Mouse (Mus musculus) midbrain, embryonic 14.5 days (tissue): ENCODE results near the gene Lclat1. TPM values are rescaled to one million over a fixed set of nuclear protein-coding genes. Genes with fewer than 3 reads are reported as not detected.
"Not testable (repeated sequence)": the region's sequence is repeated elsewhere in the genome, so short reads cannot be mapped to it uniquely, and the experiment has no call there.

ENCODE experiments used
- ATAC-seq: fragments of 200-750 bp; cut with Nextera tagmentation; 2 replicates; pipeline ENCODE4 v1.8.0; 2017; ENCODE audit warnings: moderate number of reproducible peaks, moderate library complexity; ENCODE audit not compliant: low FRiP score, low TSS enrichment
- DNase-seq: peaks from one replicate; pipeline ENCODE4 v3.0.0-alpha.2; 2015
- H3K27ac ChIP-seq: fragments of 300-500 bp; sonication (generic); replicated peaks from 2 replicates; pipeline ENCODE4 v1.5.1; 2014; ENCODE audit warnings: mild to moderate bottlenecking, low read depth, low read length, moderate library complexity
- H3K27me3 ChIP-seq: fragments of 300-500 bp; sonication (generic); 2 replicates; pipeline ENCODE4 v1.6.1; 2014; ENCODE audit warnings: low read length, control low read depth, mixed read lengths; ENCODE audit not compliant: control insufficient read depth, insufficient read depth
- H3K36me3 ChIP-seq: fragments of 300-500 bp; sonication (generic); 2 replicates; pipeline ENCODE4 v1.6.1; 2014; ENCODE audit warnings: low read length, control low read depth; ENCODE audit not compliant: control insufficient read depth, insufficient read depth
- H3K4me1 ChIP-seq: fragments of 300-500 bp; sonication (generic); 2 replicates; pipeline ENCODE4 v1.6.1; 2014; ENCODE audit warnings: mild to moderate bottlenecking, antibody characterized with exemption, low read length, control low read depth; ENCODE audit not compliant: control insufficient read depth, insufficient read depth
- H3K4me2 ChIP-seq: fragments of 300-500 bp; sonication (generic); 2 replicates; pipeline ENCODE4 v1.6.1; 2014; ENCODE audit warnings: mild to moderate bottlenecking, low read length, moderate library complexity
- H3K4me3 ChIP-seq: fragments of 300-500 bp; sonication (generic); replicated peaks from 2 replicates; pipeline ENCODE4 v1.5.1; 2014; ENCODE audit warnings: low read depth, low read length
- H3K9ac ChIP-seq: fragments of 300-500 bp; sonication (generic); replicated peaks from 2 replicates; pipeline ENCODE4 v1.6.1; 2014; ENCODE audit warnings: mild to moderate bottlenecking, low read length, moderate library complexity
- H3K9me3 ChIP-seq: fragments of 300-500 bp; sonication (generic); 2 replicates; pipeline ENCODE4 v1.6.1; 2016; ENCODE audit warnings: low read length, control low read depth, mixed read lengths; ENCODE audit not compliant: control insufficient read depth
- WGBS: fragments of 180-500 bp; shearing (Covaris S2); extraction: QIAGEN DNeasy Blood & Tissue Kit; methylation state at CpG from one replicate; pipeline ENCODE4 v1.1.7; 2014; 5-methylcytosine and 5-hydroxymethylcytosine counted together
- polyA plus RNA-seq: library from polyadenylated mRNA; unstranded; fragments of >200 nt; fragmentation: Nextera tagmentation; extraction: Ambion mirVana; gene quantifications from 2 replicates; pipeline ENCODE4 v1.2.1, GENCODE M21; 2014

The Lclat1 gene
- polyA plus RNA-seq, 1 experiment from 2014 or later: 16.9 TPM

GRCm38 (mm10) chr17:73253291-73253969 lies 145.6 kb downstream of the Lclat1 start:
- H3K9me3 ChIP-seq: no peaks in the 10 kb centered on the region
- DNase-seq (no peak), ATAC-seq (no peak)
- no peak overlapping the region for H3K27ac ChIP-seq
- H3K4me2 ChIP-seq: no peak overlapping the region
- H3K36me3 ChIP-seq: no peaks in the 10 kb centered on the region
- H3K9ac ChIP-seq: no peak overlapping the region
- no peak overlapping the region for H3K4me3 ChIP-seq
- 83% methylated on average over 10 of the region's 10 CpGs for WGBS
- H3K27me3 ChIP-seq: no peaks in the 10 kb centered on the region
- H3K4me1 ChIP-seq: peaks cover 3% of the 10 kb centered on the region; the same call in 1 of the 2 replicates

GRCm38 (mm10) chr17:73255801-73256200 lies 148.0 kb downstream of the Lclat1 start:
- no peak overlapping the region for H3K9ac ChIP-seq
- no peaks in the 10 kb centered on the region for H3K27me3 ChIP-seq
- H3K4me3 ChIP-seq: no peak overlapping the region
- no peak overlapping the region for H3K4me2 ChIP-seq
- H3K27ac ChIP-seq: no peak overlapping the region
- no peaks in the 10 kb centered on the region for H3K9me3 ChIP-seq
- H3K4me1 ChIP-seq: peaks cover 3% of the 10 kb centered on the region; the same call in 1 of the 2 replicates
- 86% methylated on average over 5 of the region's 5 CpGs for WGBS
- ATAC-seq (no peak), DNase-seq (no peak)
- H3K36me3 ChIP-seq: no peaks in the 10 kb centered on the region

DNA sequence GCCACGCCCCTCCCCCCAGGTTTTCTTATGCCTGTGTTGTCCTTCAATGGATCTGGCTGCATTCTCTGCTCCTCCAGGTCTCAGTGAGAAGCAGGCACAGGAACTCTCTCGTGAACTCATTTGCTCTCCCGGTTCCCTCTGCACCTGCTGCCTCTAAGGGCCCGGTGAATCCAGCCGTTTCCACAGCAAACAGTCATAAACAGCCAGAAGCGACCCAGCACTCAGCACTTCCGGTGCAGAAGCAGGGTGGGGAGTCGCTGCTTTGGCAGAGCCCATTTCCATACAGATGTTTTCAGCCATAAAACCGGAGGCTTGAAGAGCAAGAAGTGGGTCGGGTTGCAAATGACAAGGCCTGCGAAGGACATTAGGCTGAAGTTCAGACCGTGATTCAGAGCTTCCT lies 150.8 kb downstream of the Lclat1 start:
- H3K9ac ChIP-seq: no peak overlapping the region
- no peak overlapping the region for H3K4me3 ChIP-seq
- no peak overlapping the region for H3K4me2 ChIP-seq
- ATAC-seq: no peak
- H3K4me1 ChIP-seq: no peaks in the 10 kb centered on the region
- DNase-seq: no peak
- 60% methylated on average over 12 of the region's 12 CpGs for WGBS
- no peaks in the 10 kb centered on the region for H3K36me3 ChIP-seq
- H3K9me3 ChIP-seq: no peaks in the 10 kb centered on the region
- no peak overlapping the region for H3K27ac ChIP-seq
- no peaks in the 10 kb centered on the region for H3K27me3 ChIP-seq

DNA sequence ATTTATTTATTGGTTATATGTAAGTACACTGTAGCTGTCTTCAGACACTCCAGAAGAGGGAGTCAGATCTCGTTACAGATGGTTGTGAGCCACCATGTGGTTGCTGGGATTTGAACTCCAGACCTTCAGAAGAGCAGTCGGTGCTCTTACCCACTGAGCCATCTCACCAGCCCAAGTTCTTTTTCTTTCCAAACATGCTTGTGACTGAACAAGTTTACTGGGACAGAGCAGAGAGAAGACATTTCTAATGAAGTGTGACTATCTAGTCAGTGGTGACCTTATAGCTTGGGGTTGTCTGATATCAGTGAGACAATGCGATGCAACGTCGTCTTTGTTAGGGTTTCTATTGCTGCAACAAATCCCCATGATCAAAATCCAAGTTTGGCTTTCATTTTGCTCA lies 151.5 kb downstream of the Lclat1 start:
- H3K9me3 ChIP-seq, H3K4me3 ChIP-seq, ATAC-seq, H3K9ac ChIP-seq, H3K27me3 ChIP-seq, H3K36me3 ChIP-seq, DNase-seq, H3K27ac ChIP-seq, H3K4me1 ChIP-seq, H3K4me2 ChIP-seq: not testable (repeated sequence)
- 90% methylated on average over 5 of the region's 5 CpGs for WGBS

DNA sequence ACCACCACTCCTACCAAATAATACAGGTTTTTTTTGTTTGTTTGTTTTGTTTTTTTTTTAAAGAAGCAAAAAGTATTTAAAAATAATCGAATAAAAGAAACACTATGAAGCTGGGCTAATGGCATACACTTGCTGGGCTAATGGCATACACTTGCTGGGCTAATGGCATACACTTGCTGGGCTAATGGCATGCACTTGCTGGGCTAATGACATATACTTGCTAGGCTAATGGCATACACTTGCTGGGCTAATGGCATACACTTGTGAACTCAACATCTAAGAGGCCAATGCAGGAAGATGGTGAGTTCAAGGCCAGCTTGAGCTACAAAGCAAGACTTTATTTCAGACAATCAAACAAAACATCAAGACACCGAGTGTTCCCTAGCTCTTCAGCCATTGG lies 154.8 kb downstream of the Lclat1 start:
- ATAC-seq: no peak
- no peak overlapping the region for H3K9ac ChIP-seq

DNA sequence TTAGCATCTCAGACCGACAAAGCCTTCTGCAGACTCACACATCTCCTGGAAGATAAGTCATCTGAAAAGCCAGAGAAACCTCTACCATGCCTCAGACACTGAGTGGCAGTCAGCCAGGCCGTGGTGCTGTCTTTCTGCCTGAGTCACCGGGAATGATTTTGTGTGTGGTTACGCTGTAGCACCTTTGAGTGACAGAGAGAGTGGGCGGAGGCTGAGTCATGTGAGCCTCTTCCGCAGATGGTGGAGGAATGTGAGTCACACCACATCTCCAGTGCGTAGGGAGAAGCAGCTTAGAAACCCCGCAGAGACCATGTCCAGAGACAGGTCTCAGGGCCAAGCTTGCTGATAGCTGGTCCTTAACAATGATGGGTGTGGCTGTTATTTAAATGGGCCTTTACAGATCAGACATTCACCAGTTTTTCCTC lies 155.3 kb downstream of the Lclat1 start:
- WGBS: 90% methylated on average over 8 of the region's 8 CpGs
- DNase-seq (no peak), ATAC-seq (no peak)

More for the DNA sequence above, 154.8 kb downstream of the Lclat1 start:
- no peak overlapping the region for H3K27ac ChIP-seq
- H3K4me2 ChIP-seq: no peak overlapping the region
- no peak overlapping the region for H3K4me3 ChIP-seq
- DNase-seq: no peak
- no peaks in the 10 kb centered on the region for H3K36me3 ChIP-seq
- no peaks in the 10 kb centered on the region for H3K4me1 ChIP-seq
- H3K9me3 ChIP-seq: no peaks in the 10 kb centered on the region
- 94% methylated on average over 2 of the region's 2 CpGs for WGBS
- H3K27me3 ChIP-seq: no peaks in the 10 kb centered on the region

GRCm38 (mm10) chr17:73270871-73271796 lies 163.3 kb downstream of the Lclat1 start:
- 0 out of 2 replicates have a peak, but pooled peaks cover 11% of the 10 kb centered on the region for H3K4me1 ChIP-seq
- H3K27me3 ChIP-seq: no peaks in the 10 kb centered on the region
- no peak overlapping the region for H3K4me2 ChIP-seq
- no peak overlapping the region for H3K9ac ChIP-seq
- WGBS: 82% methylated on average over 15 of the region's 15 CpGs
- H3K27ac ChIP-seq: peak overlapping the region; percentile 60
- no peaks in the 10 kb centered on the region for H3K36me3 ChIP-seq
- no peaks in the 10 kb centered on the region for H3K9me3 ChIP-seq
- peak; percentile 14; the same call in 1 of the 2 replicates for ATAC-seq
- DNase-seq: peak; percentile 9
- H3K4me3 ChIP-seq: no peak overlapping the region

More for the DNA sequence above, 155.3 kb downstream of the Lclat1 start:
- Histone ChIP-seq H3K4me2 (no peak overlapping the region), H3K9ac (no peak overlapping the region), H3K4me3 (no peak overlapping the region), H3K9me3 (no peaks in the 10 kb centered on the region), H3K27ac (no peak overlapping the region), H3K27me3 (no peaks in the 10 kb centered on the region), H3K4me1 (no peaks in the 10 kb centered on the region), H3K36me3 (no peaks in the 10 kb centered on the region)

DNA sequence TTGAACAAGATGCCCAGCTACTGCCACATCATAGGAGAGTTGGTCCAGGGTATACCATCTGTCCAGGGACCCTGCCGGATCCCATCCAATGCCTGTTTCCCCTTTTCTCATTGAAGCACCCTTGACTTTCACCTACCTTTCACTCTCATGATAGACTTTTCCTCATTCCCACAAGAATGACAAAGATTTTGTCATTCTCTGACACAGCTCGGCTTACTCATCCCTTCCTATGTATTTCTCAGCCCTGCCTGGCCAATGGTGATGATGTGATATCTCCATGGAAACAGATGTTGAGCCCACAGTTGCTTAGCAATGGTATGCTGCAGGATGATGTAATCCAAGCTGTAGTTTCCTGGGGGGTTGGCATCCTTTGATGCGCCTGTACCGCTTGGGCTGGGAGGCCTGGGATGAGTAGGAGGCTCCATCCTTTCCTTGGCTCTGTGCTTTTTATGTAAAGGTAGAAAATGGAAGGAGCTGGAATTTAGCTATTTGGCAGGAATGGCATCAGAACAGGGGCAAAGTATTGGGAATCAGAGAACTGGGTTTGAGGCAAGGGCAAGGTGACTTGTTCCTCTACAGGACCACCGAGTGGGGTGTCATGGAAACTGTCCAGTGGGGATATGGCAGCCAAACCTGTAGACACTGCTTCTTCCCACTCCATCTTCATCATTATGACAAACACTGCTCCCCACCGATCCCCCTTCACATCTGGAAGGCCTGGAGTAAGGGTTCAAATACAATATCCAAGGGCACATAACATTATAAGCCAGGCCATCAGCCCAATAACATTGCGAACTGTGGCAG lies 164.2 kb downstream of the Lclat1 start:
- Histone ChIP-seq H3K9me3 (no peaks in the 10 kb centered on the region), H3K27ac (peak overlapping the region; percentile 60), H3K27me3 (no peaks in the 10 kb centered on the region), H3K4me3 (no peak overlapping the region), H3K36me3 (no peaks in the 10 kb centered on the region), H3K4me2 (no peak overlapping the region), H3K9ac (no peak overlapping the region), H3K4me1 (0 out of 2 replicates have a peak, but pooled peaks cover 11% of the 10 kb centered on the region)
- 71% methylated on average over 7 of the region's 7 CpGs for WGBS
- peak; percentile 75 for DNase-seq
- ATAC-seq: peak; percentile 70; the same call in 1 of the 2 replicates
